Mouse (Mus musculus) 3T3-L1 (cell line): ENCODE results near the gene Dcn.

ENCODE experiments used
- DNase-seq: peaks from one replicate; pipeline ENCODE4 v3.0.0-alpha.2; 2015; ENCODE audit warnings: low read depth, low spot score

Dcn gene

GRCm38 (mm10) chr10:97547740-97548139, 68.3 kb downstream of the Dcn start:
- no peak for DNase-seq

GRCm38 (mm10) chr10:97564957-97565856, 85.8 kb downstream of the Dcn start, which contains the start of gene Lum:
Gene Lum, plus strand, starts transcription at chr10:97565128.
- no peak for DNase-seq

- peak; percentile 20 for DNase-seq
Observed at GRCm38 (mm10) chr10:97567489-97568135, 88.2 kb downstream of the Dcn start.
